Mouse (Mus musculus): ENCODE results near the gene Tmc2.

The Tmc2 gene

DNA sequence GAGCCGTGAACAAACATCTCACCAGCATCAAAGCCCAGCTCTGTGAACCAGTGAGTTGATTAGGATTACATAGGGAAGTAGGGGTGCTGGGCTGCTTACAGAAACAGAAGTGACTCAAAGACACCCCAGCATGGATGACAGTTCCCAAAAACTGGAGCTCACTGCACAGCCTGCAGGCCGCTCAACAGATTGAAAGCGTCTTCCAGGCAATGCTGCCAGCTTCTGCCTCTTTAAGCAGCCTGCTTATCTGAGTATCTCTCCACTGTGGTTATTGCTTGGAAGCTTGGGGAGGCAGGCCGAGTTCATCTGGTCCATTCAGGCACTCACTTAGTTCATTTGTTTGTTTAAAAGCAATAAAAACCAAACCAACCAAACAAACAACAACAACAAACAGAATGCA lies 61.8 kb downstream of the Tmc2 start:
- no peak for DNase-seq

DNA sequence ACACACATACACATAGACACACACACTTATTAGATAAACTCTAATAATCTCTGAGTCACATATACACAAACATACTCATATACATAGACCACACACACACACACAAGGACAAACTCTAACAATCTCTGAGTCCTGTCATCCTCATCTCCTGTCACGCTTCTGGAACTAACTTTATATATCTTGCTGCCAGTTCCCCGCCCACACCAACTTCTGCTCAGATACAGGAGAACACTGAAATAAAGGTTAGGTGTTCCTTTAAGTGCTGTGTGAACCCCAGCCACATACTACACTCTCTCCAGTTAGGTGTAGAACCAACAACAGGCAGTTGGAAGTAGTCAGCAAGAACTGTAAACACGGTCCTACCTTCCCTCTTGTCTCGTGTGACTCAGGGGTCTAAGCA lies 65.8 kb downstream of the Tmc2 start:
- no peak for DNase-seq

DNA sequence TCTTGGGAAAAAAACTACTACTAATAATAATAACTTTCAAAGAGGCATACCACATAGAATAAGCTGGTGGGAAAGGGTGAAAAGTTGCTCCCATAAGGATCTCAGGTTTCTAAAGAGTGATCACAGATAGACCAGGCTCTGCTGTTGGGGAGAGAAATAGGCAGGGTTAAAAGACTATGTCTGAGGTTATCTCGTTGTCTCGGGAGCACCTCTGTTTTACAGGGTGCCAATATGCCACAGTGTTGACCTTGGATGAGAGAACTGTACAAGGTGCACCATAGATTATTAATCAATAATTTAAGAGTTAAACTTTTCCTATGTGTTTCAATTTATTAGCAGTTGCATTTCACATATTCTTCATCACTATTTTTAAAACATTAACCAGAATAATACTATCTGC lies 66.9 kb downstream of the Tmc2 start:
- no peak for DNase-seq

GRCm38 (mm10) chr2:130262398-130262797 lies 67.4 kb downstream of the Tmc2 start:
- no peak for DNase-seq

- DNase-seq, result no peak
Measured at GRCm38 (mm10) chr2:130265520-130265919, 70.5 kb downstream of the Tmc2 start.

- no peak for DNase-seq
Measured at GRCm38 (mm10) chr2:130268074-130268473, 73.1 kb downstream of the Tmc2 start.

DNA sequence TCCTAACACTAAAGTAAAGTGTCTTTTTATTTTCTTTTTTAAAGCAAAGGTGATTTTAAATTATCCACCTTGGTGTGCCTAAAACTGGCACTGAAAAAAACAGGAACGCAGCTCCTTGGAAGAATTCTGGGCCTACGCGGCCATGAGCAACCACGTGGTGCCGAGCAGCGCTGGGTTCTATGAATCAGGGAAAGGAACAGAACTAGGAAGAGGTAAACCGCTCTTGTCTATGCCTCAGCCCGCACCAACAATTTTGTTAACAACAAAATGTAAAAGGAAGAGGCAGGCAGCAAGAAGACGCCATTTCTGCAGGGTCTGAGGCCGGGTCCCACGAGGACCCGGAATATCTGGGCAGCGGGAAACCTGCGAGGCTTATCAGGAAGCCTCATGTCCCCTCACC lies 78.7 kb downstream of the Tmc2 start:
- peak; percentile 25 for DNase-seq

- DNase-seq, result peak; percentile 99
Measured at GRCm38 (mm10) chr2:130274149-130274861, 79.3 kb downstream of the Tmc2 start, which contains the start of gene Nop56. Gene Nop56 (plus strand): TSS chr2:130274430.

- DNase-seq, result no peak
Measured at GRCm38 (mm10) chr2:130274862-130275261, 79.9 kb downstream of the Tmc2 start.

DNA sequence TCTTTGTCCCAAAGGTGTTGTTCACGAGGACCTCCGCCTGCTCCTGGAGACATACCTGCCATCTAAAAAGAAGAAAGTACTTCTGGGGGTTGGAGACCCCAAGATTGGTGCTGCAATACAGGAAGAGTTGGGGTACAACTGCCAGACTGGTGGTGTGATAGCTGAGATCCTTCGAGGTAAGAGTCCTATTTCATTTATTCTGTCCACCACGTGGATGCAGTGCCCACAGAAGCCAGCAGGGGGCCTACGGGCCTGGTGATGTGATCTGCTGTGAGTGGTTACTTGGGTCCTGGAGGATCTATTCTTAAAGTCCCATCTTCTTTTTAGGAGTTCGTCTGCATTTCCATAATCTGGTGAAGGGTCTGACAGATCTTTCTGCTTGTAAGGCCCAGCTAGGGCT lies 80.7 kb downstream of the Tmc2 start:
- peak; percentile 65 for DNase-seq

DNA sequence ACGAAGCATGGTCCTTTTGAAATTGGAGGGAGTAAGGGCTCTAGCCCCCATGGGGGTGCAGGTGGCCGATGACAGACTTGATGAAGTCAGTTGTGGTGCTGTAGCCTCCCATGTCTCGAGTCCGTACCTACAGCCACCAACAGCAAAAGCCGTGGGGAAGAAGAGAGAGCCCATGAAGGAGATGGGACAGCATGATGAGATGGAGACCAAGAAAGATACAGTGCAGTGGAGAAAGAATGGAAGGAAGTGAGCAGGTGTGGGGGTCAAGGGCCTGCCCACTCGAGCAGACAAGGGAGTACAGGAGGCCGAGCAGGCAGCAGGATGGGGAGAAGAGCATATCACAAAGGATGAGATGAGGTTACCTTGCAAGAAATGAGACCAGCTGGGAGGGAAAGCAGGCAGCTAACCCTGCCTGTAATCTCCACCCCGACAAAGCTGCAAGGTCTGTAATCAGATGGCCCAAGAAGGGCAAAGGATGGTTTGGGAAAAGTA lies 84.7 kb downstream of the Tmc2 start:
- no peak for DNase-seq

DNA sequence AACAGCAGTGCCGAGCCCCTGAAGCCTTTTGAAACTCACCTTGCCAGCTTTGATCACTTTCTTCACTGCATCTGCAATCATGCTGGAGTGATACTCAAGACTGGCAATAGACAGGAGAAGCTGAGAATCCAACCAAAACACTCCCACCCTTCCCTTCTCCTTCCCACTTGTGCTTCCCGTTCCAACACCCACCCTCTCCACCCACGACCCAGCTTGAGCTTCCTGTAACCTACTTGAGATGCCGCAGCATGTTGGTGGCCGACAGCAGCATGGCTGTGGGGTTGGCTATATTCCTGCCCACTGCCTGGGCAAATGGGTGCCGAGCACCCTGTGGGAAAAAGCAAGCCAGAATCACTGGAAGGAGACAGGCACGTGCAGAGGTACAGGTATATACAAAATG lies 85.2 kb downstream of the Tmc2 start:
- no peak for DNase-seq

- no peak for DNase-seq
Measured at GRCm38 (mm10) chr2:130280818-130281217, 85.8 kb downstream of the Tmc2 start.

DNA sequence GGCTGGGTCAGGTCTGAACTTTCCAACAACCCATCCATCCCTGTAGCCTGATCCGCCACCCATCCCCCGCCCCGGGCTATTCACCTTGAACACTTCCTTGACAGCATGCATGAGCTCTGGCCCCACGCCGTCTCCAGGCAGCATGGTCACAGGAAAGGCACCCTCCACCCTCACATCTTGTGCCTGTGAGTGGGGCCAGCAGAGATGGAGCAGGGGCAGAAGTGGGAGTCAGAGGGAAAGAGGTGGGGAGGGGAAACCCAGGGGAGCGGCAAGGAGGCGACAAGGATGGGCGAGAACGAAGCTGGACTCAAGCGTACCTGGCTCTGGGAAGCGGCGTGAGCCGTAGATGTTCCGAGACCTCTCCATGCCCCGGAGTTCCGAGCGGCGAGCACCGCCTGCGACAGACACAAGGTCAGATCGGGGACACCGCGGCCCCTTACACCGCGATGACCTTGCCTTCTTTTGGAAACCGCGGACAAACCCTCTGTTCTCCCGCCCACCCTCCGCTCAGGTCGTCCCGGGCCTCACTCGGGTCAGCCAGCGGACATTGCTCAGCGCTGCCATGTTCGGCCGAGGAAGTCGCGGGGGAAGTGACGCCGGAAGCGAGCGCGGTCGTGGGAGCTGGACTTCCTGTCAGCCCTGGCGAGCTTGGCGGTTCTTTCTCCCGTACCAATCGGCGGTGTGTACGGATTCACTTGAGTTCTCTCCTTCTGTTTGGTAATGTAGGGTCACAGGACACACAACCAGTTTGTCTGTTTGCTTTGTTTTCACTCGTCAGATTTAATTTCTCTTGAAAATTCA lies 89.1 kb downstream of the Tmc2 start, which contains the start of gene Idh3b:
Gene Idh3b (minus strand): TSS at position 694 of the 801 bp plus-strand sequence.
- peak; percentile 93 for DNase-seq

GRCm38 (mm10) chr2:130289086-130289485 lies 94.1 kb downstream of the Tmc2 start:
- no peak for DNase-seq

DNA sequence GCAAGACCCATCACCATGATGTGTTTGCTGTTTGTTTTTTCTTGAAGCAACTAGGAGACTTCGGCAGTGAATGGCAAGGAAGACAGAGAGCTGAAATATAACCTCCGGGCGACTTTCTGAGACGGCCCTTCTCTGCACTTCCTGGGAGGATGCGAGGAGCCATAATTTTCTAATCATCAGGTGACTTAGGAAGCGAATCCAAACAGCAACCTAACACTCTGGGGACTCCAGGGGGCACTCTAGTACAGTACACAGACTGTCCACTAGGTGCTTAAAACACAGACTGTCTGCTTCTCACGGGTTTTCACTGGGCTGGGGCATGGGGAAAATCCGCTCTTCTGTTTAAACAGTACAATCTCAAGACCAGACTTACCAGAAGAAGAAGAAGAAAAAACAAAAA lies 96.4 kb downstream of the Tmc2 start:
- peak; percentile 88 for DNase-seq

GRCm38 (mm10) chr2:130293009-130293408 lies 98.0 kb downstream of the Tmc2 start:
- DNase-seq, result no peak

- DNase-seq, result no peak
Measured at GRCm38 (mm10) chr2:130293486-130293885, 98.5 kb downstream of the Tmc2 start.

GRCm38 (mm10) chr2:130294218-130294935 lies 99.4 kb downstream of the Tmc2 start:
- no peak for DNase-seq

DNA sequence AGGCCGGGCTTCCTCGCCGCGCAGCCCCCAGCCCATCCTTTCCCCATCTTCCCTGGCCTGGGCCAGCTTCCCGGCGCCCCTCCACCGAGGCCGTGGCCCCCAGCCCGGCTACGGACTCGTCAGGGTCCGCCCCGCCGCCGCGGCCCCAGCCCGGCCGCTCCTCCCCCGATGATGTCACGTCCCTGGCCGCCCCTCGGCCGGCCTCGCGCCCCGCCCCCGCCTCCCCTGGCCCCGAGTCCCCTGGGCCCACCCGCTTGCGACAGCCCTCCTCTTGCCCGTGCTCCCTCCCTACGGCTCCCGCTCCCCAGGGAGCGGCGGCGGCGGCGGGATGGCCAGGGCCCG lies 99.9 kb downstream of the Tmc2 start, which contains the start of gene Ebf4:
Gene Ebf4 (plus strand): TSS at position 234 of the 342 bp plus-strand sequence.
- DNase-seq, result peak; percentile 39

GRCm38 (mm10) chr2:130295331-130296133 lies 100.5 kb downstream of the Tmc2 start:
- DNase-seq, result peak; percentile 33

DNA sequence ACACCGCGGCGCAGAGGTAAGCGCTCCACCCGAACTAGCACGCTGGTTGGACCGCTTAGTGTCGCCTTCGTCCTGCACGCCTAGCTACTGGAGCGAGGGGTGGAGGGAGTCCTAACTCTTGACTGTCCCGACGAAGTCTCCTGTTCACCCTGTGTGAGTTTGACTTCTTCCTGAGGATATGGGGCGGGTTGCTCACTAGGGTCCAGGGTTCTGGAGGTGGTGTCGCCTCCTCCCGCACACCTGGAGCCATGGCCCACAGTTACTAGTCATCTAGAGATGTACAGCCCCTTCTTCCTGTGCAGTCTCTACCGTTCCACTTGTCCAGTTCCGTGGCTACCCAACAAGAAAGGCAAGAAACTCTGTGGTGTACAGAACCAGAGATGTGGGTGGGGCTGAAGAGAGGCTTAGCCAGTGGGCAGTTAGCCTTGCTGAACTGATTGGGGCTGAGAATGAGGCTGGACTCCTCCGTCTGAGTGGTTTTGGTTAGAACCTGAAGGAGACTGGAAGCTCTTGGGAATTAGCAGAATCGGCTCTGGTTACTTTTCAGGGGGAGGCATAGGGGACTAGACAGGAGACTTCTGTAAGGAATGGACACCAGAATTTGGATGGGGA lies 101.2 kb downstream of the Tmc2 start:
- DNase-seq, result no peak

All from lung, postnatal 36 days (tissue).